Mouse (Mus musculus) intestine, postnatal 0 days (tissue): ENCODE data around the gene Tnpo2. TPM values are rescaled to one million over a fixed set of nuclear protein-coding genes. Genes with fewer than 3 reads are reported as not detected.

Experiments
- ATAC-seq: fragments of 200-750 bp; cut with Nextera tagmentation; 2 replicates; pipeline ENCODE4 v1.8.0; 2017; ENCODE audit warnings: mild to moderate bottlenecking, moderate TSS enrichment, moderate library complexity
- H3K27ac ChIP-seq: fragments of 300-500 bp; sonication (generic); 2 replicates; pipeline ENCODE4 v1.5.1; 2014; ENCODE audit warnings: mild to moderate bottlenecking, low read depth, low read length, moderate library complexity
- H3K27me3 ChIP-seq: fragments of 300-500 bp; sonication (generic); replicated peaks from 2 replicates; pipeline ENCODE4 v1.6.1; 2014; ENCODE audit warnings: low read length, mixed read lengths; ENCODE audit not compliant: control insufficient read depth, insufficient read depth
- H3K36me3 ChIP-seq: fragments of 300-500 bp; sonication (generic); 2 replicates; pipeline ENCODE4 v1.6.1; 2014; ENCODE audit warnings: mild to moderate bottlenecking, moderate library complexity; ENCODE audit not compliant: control insufficient read depth, insufficient read depth
- H3K4me1 ChIP-seq: fragments of 300-500 bp; sonication (generic); replicated peaks from 2 replicates; pipeline ENCODE4 v1.6.1; 2014; ENCODE audit warnings: antibody characterized with exemption, low read length, mixed read lengths; ENCODE audit not compliant: control insufficient read depth, insufficient read depth
- H3K4me2 ChIP-seq: fragments of 300-500 bp; sonication (generic); replicated peaks from 2 replicates; pipeline ENCODE4 v1.6.1; 2014; ENCODE audit warnings: low read depth, mild to moderate bottlenecking, moderate library complexity
- H3K4me3 ChIP-seq: fragments of 300-500 bp; sonication (generic); 2 replicates; pipeline ENCODE4 v1.5.1; 2014; ENCODE audit warnings: low read depth, low read length
- H3K9ac ChIP-seq: fragments of 300-500 bp; sonication (generic); 2 replicates; pipeline ENCODE4 v1.6.1; 2014; ENCODE audit warnings: mild to moderate bottlenecking, low read depth, low read length
- H3K9me3 ChIP-seq: fragments of 300-500 bp; sonication (generic); 2 replicates; pipeline ENCODE4 v1.6.1; 2016; ENCODE audit warnings: mixed run types; ENCODE audit not compliant: control insufficient read depth
- CTCF ChIP-seq: sonication (generic); IDR thresholded peaks from 2 replicates; pipeline ENCODE4 v1.5.1; 2016; ENCODE audit warnings: low read depth, mild to moderate bottlenecking, control low read depth, antibody characterized with exemption, moderate library complexity
- WGBS: fragments of 180-500 bp; shearing (Covaris S2); extraction: QIAGEN DNeasy Blood & Tissue Kit; methylation state at CpG from one replicate; pipeline ENCODE4 v1.1.7; 2014; 5-methylcytosine and 5-hydroxymethylcytosine counted together
- polyA plus RNA-seq: library from polyadenylated mRNA; unstranded; fragments of >200 nt; fragmentation: Nextera tagmentation; extraction: Ambion mirVana; gene quantifications from 2 replicates; pipeline ENCODE4 v1.2.1, GENCODE M21; 2015

Gene Tnpo2
- polyA plus RNA-seq, 1 experiment from 2014 or later = 9.8 TPM

- H3K27me3 ChIP-seq = no peaks in the 10 kb centered on the region
- H3K4me3 ChIP-seq = peak overlapping the region; percentile 76
- peak overlapping the region; percentile 73 for H3K4me2 ChIP-seq
- TF ChIP-seq CTCF = no peak
- H3K4me1 ChIP-seq = 0 out of 2 replicates have a peak, but pooled peaks cover 2% of the 10 kb centered on the region
- peak overlapping the region; percentile 95 for H3K27ac ChIP-seq
- H3K9me3 ChIP-seq = no peaks in the 10 kb centered on the region
- 29% methylated on average over 9 of the region's 9 CpGs for WGBS
- peak overlapping the region; percentile 84 for H3K9ac ChIP-seq
- ATAC-seq = peak; percentile 2; the same call in 1 of the 2 replicates
- H3K36me3 ChIP-seq = peaks cover 37% of the 10 kb centered on the region
These were observed 35.7 kb downstream of the Tnpo2 start for GRCm38 (mm10) chr8:85072364-85072929.

- Histone ChIP-seq H3K4me3 (no peak overlapping the region), H3K36me3 (peaks cover 33% of the 10 kb centered on the region), H3K9me3 (no peaks in the 10 kb centered on the region), H3K9ac (no peak overlapping the region), H3K4me1 (0 out of 2 replicates have a peak, but pooled peaks cover 2% of the 10 kb centered on the region), H3K27ac (no peak overlapping the region), H3K4me2 (no peak overlapping the region), H3K27me3 (no peaks in the 10 kb centered on the region)
- no peak for ATAC-seq
- WGBS = 94% methylated on average over 15 of the region's 15 CpGs
- TF ChIP-seq CTCF = no peak
These were observed 36.4 kb downstream of the Tnpo2 start for GRCm38 (mm10) chr8:85073041-85073612.

- H3K27me3 ChIP-seq = no peaks in the 10 kb centered on the region
- 0 out of 2 replicates have a peak, but pooled peaks cover 2% of the 10 kb centered on the region for H3K4me1 ChIP-seq
- TF ChIP-seq CTCF = no peak
- H3K36me3 ChIP-seq = peaks cover 39% of the 10 kb centered on the region
- H3K4me2 ChIP-seq = no peak overlapping the region
- H3K9ac ChIP-seq = no peak overlapping the region
- no peak overlapping the region for H3K4me3 ChIP-seq
- no peak for ATAC-seq
- no peaks in the 10 kb centered on the region for H3K9me3 ChIP-seq
- H3K27ac ChIP-seq = no peak overlapping the region
- WGBS = 63% methylated on average over 10 of the region's 10 CpGs
These were observed 37.5 kb downstream of the Tnpo2 start for GRCm38 (mm10) chr8:85074167-85074566.

GRCm38 (mm10) chr8:85074617-85075016, 37.9 kb downstream of the Tnpo2 start:
- H3K4me3 ChIP-seq = no peak overlapping the region
- 90% methylated on average over 10 of the region's 10 CpGs for WGBS
- no peak overlapping the region for H3K27ac ChIP-seq
- no peaks in the 10 kb centered on the region for H3K9me3 ChIP-seq
- peaks cover 2% of the 10 kb centered on the region; the same call in 1 of the 2 replicates for H3K4me1 ChIP-seq
- peaks cover 39% of the 10 kb centered on the region for H3K36me3 ChIP-seq
- no peaks in the 10 kb centered on the region for H3K27me3 ChIP-seq
- TF ChIP-seq CTCF = no peak
- H3K9ac ChIP-seq = no peak overlapping the region
- no peak overlapping the region for H3K4me2 ChIP-seq
- no peak for ATAC-seq

GRCm38 (mm10) chr8:85076001-85076400, 39.3 kb downstream of the Tnpo2 start:
- Histone ChIP-seq H3K4me2 (no peak overlapping the region), H3K4me3 (no peak overlapping the region), H3K36me3 (peaks cover 39% of the 10 kb centered on the region), H3K27me3 (no peaks in the 10 kb centered on the region), H3K4me1 (no peaks in the 10 kb centered on the region; the same call in 1 of the 2 replicates), H3K9ac (no peak overlapping the region), H3K27ac (no peak overlapping the region), H3K9me3 (no peaks in the 10 kb centered on the region)
- ATAC-seq = no peak
- peak; percentile 71 for TF ChIP-seq CTCF
- 69% methylated on average over 9 of the region's 9 CpGs for WGBS

GRCm38 (mm10) chr8:85076993-85077392, 40.3 kb downstream of the Tnpo2 start:
- H3K9ac ChIP-seq = no peak overlapping the region
- 0% methylated on average over 2 of the region's 2 CpGs for WGBS
- no peaks in the 10 kb centered on the region for H3K9me3 ChIP-seq
- no peak overlapping the region for H3K4me2 ChIP-seq
- no peaks in the 10 kb centered on the region for H3K27me3 ChIP-seq
- peak overlapping the region; percentile 50; the same call in 1 of the 2 replicates for H3K27ac ChIP-seq
- no peak overlapping the region for H3K4me3 ChIP-seq
- ATAC-seq = no peak
- H3K4me1 ChIP-seq = no peaks in the 10 kb centered on the region; the same call in 1 of the 2 replicates
- H3K36me3 ChIP-seq = peaks cover 39% of the 10 kb centered on the region
- peak; percentile 98 for TF ChIP-seq CTCF
